Mouse (Mus musculus) megakaryocyte, embryonic 14.5 days (primary cell): ENCODE results near the gene Gm20388.

Source experiments
- FLI1 ChIP-seq: IDR thresholded peaks from 2 replicates; pipeline ENCODE4 v1.6.1; 2012; ENCODE audit warnings: low read length, inconsistent platforms, mixed read lengths
- GATA1 ChIP-seq: IDR thresholded peaks from 3 replicates; pipeline ENCODE4 v1.6.1; 2012; ENCODE audit warnings: mixed read lengths, low read length, inconsistent platforms, borderline replicate concordance

GRCm38 (mm10) chr8:120260677-120261076 lies 350.0 kb downstream of the Gm20388 start:
- TF ChIP-seq GATA1 (no peak), FLI1 (no peak)
